Mouse (Mus musculus): ENCODE measurements at regions not wholly inside any gene's neighbourhood (a gene's known extent, or its start where the extent isn't known, plus 50 kb on each side); places are given as distances from the start of the nearest gene placed in this dataset.

DNA sequence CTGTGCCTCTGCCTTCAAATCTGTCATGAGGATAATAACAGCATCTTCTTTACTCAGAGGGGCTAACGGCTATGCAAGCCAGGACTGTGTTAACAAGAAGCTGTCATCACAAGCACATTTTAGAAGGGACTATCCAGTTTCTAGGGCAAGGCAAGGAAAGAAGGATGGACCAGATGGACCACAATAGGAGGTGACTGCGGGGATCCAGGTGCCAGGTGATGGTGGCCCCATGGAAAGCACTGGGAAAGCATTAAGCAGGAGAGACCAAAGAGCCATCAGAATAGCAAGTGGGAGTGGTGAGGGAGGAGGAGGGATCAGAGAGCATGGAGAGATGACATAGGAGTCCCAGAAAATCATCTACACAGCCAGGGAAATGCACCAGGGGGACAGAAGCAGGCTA is 373.3 kb downstream of the Gm49356 start:
- no peak overlapping the region for H3K4me3 ChIP-seq (ENCODE audit: insufficient read depth, poor library complexity, severe bottlenecking)
- H3K27me3 ChIP-seq (ENCODE audit: control insufficient read depth, insufficient read depth, insufficient read length): no peaks in the 10 kb centered on the region
- no peaks in the 10 kb centered on the region for H3K36me3 ChIP-seq (ENCODE audit: control insufficient read depth, insufficient read depth)
- H3K79me3 ChIP-seq (ENCODE audit: low read depth): no peaks in the 10 kb centered on the region
- no peak overlapping the region for H3ac ChIP-seq (ENCODE audit: control insufficient read depth, insufficient read length, low read depth)
- TF ChIP-seq CEBPB (IDR thresholded peaks at IDR 0.05; ENCODE audit: low read depth) (no peak), MYOG (IDR thresholded peaks at IDR 0.05; ENCODE audit: control insufficient read depth, extremely low read depth, insufficient read length) (no peak), CTCF (IDR thresholded peaks at IDR 0.05; ENCODE audit: control insufficient read depth, insufficient read depth, insufficient read length) (no peak), FOSL1 (IDR thresholded peaks at IDR 0.05; ENCODE audit: insufficient read depth, low read length, poor library complexity, severe bottlenecking) (no peak)
- H3K79me2 ChIP-seq (ENCODE audit: control insufficient read depth, insufficient read depth): no peaks in the 10 kb centered on the region

DNA sequence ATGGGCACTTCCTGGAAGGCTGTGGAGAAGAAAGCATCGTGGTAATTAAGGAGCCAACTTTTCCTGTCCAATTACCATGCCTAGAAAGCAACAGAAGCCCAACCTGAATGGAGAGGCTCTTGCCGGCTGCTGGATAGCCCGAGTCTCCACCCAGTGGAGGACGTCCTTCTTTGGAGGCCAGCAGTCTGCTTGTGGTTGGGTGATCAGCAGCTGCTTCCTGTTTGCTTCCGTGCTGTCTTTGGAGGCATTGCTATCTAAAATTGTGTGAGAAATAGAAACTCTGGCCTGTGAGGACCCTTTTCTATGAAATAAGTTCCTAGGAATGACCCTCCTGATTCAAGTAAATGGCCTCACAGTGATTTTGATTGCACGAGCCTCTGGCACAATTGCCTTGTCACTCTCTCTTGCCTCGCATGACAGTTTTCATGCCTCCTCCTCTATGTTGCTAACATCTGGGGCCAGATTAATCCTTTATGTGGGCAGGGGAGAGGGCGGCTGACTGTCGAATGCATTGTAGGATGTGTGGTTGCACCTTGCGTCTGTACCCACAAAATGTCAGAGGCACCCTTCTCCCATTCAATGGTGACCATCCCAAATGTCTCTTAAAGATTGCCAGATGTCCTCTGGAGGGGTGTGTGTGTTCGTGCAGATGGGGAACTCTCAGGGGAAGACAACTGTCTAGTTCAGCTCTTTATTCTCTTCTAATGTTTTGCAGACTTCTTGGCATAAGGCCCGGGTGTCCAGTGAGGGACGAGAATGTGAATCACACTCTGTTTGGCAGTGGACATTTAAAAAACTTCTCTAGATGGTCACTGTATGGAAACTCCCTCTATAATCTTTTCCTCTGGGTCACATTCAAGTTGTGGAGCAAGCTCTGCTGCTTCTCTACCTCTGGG is 374.6 kb downstream of the Gm49356 start:
- Histone ChIP-seq H3K36me3 (ENCODE audit: control insufficient read depth, insufficient read depth) (no peaks in the 10 kb centered on the region), H3K4me3 (ENCODE audit: insufficient read depth, poor library complexity, severe bottlenecking) (no peak overlapping the region), H3K27me3 (ENCODE audit: control insufficient read depth, insufficient read depth, insufficient read length) (no peaks in the 10 kb centered on the region), H3K79me3 (ENCODE audit: low read depth) (no peaks in the 10 kb centered on the region), H3ac (ENCODE audit: control insufficient read depth, insufficient read length, low read depth) (no peak overlapping the region), H3K79me2 (ENCODE audit: control insufficient read depth, insufficient read depth) (no peaks in the 10 kb centered on the region)
- TF ChIP-seq USF1 (IDR thresholded peaks at IDR 0.05; ENCODE audit: low read depth) (no peak), MYOG (IDR thresholded peaks at IDR 0.05; ENCODE audit: control insufficient read depth, extremely low read depth, insufficient read length) (no peak), MYOD1 (IDR thresholded peaks at IDR 0.05; ENCODE audit: control insufficient read depth, insufficient read length, low read depth) (no peak), MAX (IDR thresholded peaks at IDR 0.05) (no peak), CEBPB (IDR thresholded peaks at IDR 0.05; ENCODE audit: low read depth) (no peak), CTCF (IDR thresholded peaks at IDR 0.05; ENCODE audit: control insufficient read depth, insufficient read depth, insufficient read length) (no peak), FOSL1 (IDR thresholded peaks at IDR 0.05; ENCODE audit: insufficient read depth, low read length, poor library complexity, severe bottlenecking) (no peak)

All from C2C12 (cell line).